Mouse (Mus musculus) embryonic facial prominence, embryonic 13.5 days (tissue): ENCODE data around the gene Gckr. TPM values are rescaled to one million over a fixed set of nuclear protein-coding genes. Genes with fewer than 3 reads are reported as not detected.

Source experiments
- ATAC-seq: fragments of 200-750 bp; cut with Nextera tagmentation; 2 replicates; pipeline ENCODE4 v1.8.0; 2017; ENCODE audit warnings: low read depth; ENCODE audit not compliant: insufficient number of reproducible peaks, insufficient read depth, low FRiP score, low TSS enrichment
- H3K27ac ChIP-seq: fragments of 300-500 bp; sonication (generic); 2 replicates; pipeline ENCODE4 v1.5.1; 2015; ENCODE audit warnings: moderate library complexity, mild to moderate bottlenecking, inconsistent platforms
- H3K27me3 ChIP-seq: fragments of 300-500 bp; sonication (generic); 2 replicates; pipeline ENCODE4 v1.6.1; 2015; ENCODE audit warnings: mild to moderate bottlenecking, inconsistent platforms
- H3K36me3 ChIP-seq: fragments of 300-500 bp; sonication (generic); 2 replicates; pipeline ENCODE4 v1.6.1; 2015; ENCODE audit warnings: mild to moderate bottlenecking, inconsistent platforms
- H3K4me1 ChIP-seq: fragments of 300-500 bp; sonication (generic); 2 replicates; pipeline ENCODE4 v1.6.1; 2015; ENCODE audit warnings: inconsistent platforms
- H3K4me2 ChIP-seq: fragments of 300-500 bp; sonication (generic); 2 replicates; pipeline ENCODE4 v1.6.1; 2015; ENCODE audit warnings: moderate library complexity, mild to moderate bottlenecking, inconsistent platforms
- H3K4me3 ChIP-seq: fragments of 300-500 bp; sonication (generic); 2 replicates; pipeline ENCODE4 v1.5.1; 2015; ENCODE audit warnings: mild to moderate bottlenecking, inconsistent platforms
- H3K9ac ChIP-seq: fragments of 300-500 bp; sonication (generic); 2 replicates; pipeline ENCODE4 v1.6.1; 2015; ENCODE audit warnings: mild to moderate bottlenecking, inconsistent platforms
- H3K9me3 ChIP-seq: fragments of 300-500 bp; sonication (generic); 2 replicates; pipeline ENCODE4 v1.6.1; 2016; ENCODE audit warnings: inconsistent platforms
- WGBS: fragments of 180-500 bp; shearing (Covaris S2); methylation state at CpG from one replicate; pipeline ENCODE4 v1.1.7; 2015; ENCODE audit warnings: mixed read lengths; 5-methylcytosine and 5-hydroxymethylcytosine counted together
- polyA plus RNA-seq: library from polyadenylated mRNA; unstranded; fragments of >200 nt; fragmentation: Nextera tagmentation; extraction: Ambion mirVana; gene quantifications from 2 replicates; pipeline ENCODE4 v1.2.1, GENCODE M21; 2015

Gene Gckr
- polyA plus RNA-seq, 1 experiment from 2014 or later, result 0.79 TPM

DNA sequence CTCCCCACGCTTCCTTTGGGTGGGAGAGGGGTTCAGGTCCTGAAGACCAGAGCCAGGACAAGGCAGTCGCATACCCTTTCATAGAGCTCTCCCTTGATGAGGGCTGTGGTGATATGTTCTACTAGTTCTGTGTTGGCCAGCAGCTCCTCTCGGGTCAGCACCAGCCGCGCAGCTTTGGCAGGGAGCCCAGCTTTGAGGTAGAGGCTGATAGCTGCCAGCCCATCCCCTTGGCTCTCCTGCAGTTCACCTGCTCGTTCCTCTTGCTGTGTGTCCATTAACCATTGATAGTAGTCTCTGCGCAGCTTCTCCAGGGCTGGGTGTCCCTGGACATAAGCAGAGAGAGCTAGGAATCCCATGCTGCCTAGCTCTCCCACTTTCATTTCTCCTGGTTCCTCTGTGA lies 31.1 kb upstream of the Gckr start:
- Histone ChIP-seq H3K27me3 (no peaks in the 10 kb centered on the region), H3K36me3 (peaks cover 97% of the 10 kb centered on the region), H3K27ac (no peak overlapping the region), H3K9ac (no peak overlapping the region), H3K9me3 (no peaks in the 10 kb centered on the region), H3K4me3 (no peak overlapping the region), H3K4me1 (no peaks in the 10 kb centered on the region), H3K4me2 (no peak overlapping the region)
- no peak for ATAC-seq
- 93% methylated on average over 7 of the region's 7 CpGs for WGBS

DNA sequence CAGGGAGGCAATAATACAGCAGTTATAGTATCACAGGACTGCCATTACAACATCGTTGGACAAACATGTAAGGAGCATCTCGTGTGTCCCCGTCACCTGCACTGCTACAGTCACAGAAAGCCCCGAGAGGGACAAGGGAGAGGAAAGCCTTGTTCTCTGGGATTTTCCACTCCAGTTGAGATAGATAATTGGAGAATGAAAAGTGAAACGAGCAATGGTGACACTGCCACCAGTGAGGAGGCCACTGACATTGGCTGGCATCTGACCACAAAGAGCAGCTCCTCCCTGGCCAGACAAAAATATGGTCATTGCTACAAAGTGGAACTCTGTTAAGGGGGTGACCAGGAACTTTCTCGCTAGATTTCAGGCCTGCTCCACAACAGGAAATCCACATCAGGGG lies 29.6 kb upstream of the Gckr start:
- Histone ChIP-seq H3K9ac (no peak overlapping the region), H3K36me3 (peaks cover 94% of the 10 kb centered on the region)
- 78% methylated on average over 6 of the region's 6 CpGs for WGBS

DNA sequence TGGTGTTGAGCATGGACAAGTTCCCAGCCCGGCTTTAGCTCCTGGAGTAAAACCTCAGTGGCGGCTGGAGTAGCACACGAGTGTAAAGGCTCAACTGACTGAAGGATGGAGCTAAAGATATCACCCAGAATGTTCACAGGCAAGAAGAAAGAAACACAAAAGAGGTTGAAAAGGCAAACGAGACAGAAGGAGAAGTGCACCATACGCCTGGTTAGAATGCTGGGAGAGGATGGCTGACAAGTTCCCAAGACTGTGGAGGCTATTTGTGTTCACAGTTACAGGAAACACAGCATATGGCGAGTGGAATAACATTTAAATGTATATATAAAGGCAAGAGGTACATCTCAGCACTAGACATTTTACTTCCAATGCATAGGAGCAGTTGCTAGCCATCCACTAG lies 24.2 kb upstream of the Gckr start:
- Histone ChIP-seq H3K36me3 (peaks cover 83% of the 10 kb centered on the region), H3K4me3 (no peak overlapping the region)

More for the DNA sequence above, 29.6 kb upstream of the Gckr start:
- ATAC-seq, result no peak
- no peak overlapping the region for H3K4me3 ChIP-seq
- no peaks in the 10 kb centered on the region for H3K9me3 ChIP-seq
- no peaks in the 10 kb centered on the region for H3K4me1 ChIP-seq
- H3K27ac ChIP-seq, result no peak overlapping the region
- no peaks in the 10 kb centered on the region for H3K27me3 ChIP-seq
- no peak overlapping the region for H3K4me2 ChIP-seq

DNA sequence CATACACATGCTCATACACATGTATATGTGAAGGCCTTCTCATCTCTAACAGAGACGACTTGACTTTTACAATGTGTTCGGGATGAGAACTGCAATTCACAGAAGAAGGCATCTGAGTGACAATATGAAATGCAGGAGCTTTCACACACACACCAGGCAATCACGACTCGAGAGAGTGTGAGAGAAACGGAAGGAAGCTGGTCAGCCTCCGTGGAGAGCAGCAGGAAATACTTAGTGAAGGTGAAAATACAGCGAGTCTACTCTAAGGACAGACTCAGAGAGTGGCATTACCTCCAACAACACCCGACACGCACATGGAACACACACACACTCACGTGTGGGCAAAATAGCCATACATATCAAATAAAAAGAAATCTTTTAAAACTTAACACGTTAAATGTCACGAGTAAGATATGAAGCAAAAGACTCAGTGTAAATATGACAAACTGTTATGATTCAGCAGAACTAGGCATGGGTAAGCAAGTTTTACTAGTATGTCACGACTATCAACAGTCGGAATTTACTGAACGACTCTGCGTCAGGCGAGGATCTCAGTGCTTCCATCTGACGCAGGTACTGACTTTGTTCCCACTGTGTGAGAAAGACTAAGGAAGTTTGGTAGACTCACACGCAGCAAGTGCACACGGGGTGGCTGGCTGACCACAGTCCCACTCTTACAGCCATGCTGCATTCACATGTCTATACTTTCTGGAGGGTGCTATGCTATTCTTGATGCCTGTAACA lies 17.8 kb upstream of the Gckr start:
- no peaks in the 10 kb centered on the region for H3K4me1 ChIP-seq
- no peak overlapping the region for H3K4me2 ChIP-seq
- H3K36me3 ChIP-seq, result peaks cover 90% of the 10 kb centered on the region

More for the DNA sequence above, 24.2 kb upstream of the Gckr start:
- 87% methylated on average over 6 of the region's 6 CpGs for WGBS
- Histone ChIP-seq H3K4me1 (no peaks in the 10 kb centered on the region), H3K9ac (no peak overlapping the region), H3K9me3 (no peaks in the 10 kb centered on the region), H3K4me2 (no peak overlapping the region), H3K27me3 (no peaks in the 10 kb centered on the region), H3K27ac (no peak overlapping the region)
- ATAC-seq, result no peak

DNA sequence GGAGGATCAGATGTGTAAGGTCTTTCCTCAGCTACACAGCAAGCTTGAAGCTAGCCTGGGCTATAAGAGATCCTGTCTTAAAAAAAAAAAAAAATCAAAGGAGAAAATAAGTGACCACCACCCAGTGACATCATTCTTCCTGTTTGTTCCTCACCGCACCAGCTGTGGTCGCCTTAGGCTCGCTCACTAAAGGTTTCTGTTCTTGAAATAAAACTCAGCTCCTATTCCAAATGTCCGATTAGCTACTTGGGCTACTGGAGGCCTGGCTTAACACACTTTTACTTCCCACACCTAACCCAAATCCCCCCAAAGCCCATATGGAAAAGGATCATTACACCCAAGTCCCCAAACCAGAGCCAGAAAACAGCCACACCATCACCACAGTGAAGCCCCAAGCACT lies 9.0 kb upstream of the Gckr start:
- no peak overlapping the region for H3K9ac ChIP-seq
- no peak overlapping the region for H3K4me3 ChIP-seq
- peaks cover 49% of the 10 kb centered on the region for H3K36me3 ChIP-seq
- no peak for ATAC-seq
- peaks cover 23% of the 10 kb centered on the region for H3K4me1 ChIP-seq
- H3K9me3 ChIP-seq, result no peaks in the 10 kb centered on the region
- no peak overlapping the region for H3K27ac ChIP-seq
- no peaks in the 10 kb centered on the region for H3K27me3 ChIP-seq
- H3K4me2 ChIP-seq, result no peak overlapping the region
- WGBS, result 82% methylated on average over 4 of the region's 4 CpGs

More for the DNA sequence above, 17.8 kb upstream of the Gckr start:
- H3K9me3 ChIP-seq, result no peaks in the 10 kb centered on the region
- no peak for ATAC-seq
- 85% methylated on average over 20 of the region's 20 CpGs for WGBS
- H3K4me3 ChIP-seq, result no peak overlapping the region
- no peaks in the 10 kb centered on the region for H3K27me3 ChIP-seq
- no peak overlapping the region for H3K27ac ChIP-seq
- H3K9ac ChIP-seq, result no peak overlapping the region

DNA sequence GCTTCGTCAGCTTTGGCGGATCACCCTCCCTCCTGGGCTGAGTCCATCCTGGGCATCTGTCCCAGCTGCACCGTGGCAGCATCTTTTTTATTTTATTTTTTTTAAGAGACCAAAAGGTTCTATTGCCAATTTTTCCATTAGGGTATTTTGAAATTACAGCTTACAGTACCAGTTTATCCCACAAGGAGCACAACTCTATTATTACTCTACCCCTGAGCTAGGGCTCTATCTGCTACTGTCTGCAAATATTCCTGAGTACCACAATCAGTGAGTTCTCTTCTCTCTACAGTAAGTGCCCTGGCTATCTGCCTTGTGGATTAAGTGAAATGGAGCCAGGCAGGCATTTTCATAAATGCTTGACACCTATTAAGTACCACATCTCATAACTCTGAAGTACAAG lies 8.6 kb upstream of the Gckr start:
- Histone ChIP-seq H3K9ac (no peak overlapping the region), H3K27me3 (no peaks in the 10 kb centered on the region), H3K9me3 (no peaks in the 10 kb centered on the region), H3K27ac (no peak overlapping the region), H3K4me2 (no peak overlapping the region), H3K4me3 (no peak overlapping the region), H3K36me3 (peaks cover 49% of the 10 kb centered on the region), H3K4me1 (peaks cover 23% of the 10 kb centered on the region)
- WGBS, result 78% methylated on average over 3 of the region's 3 CpGs
- no peak for ATAC-seq

DNA sequence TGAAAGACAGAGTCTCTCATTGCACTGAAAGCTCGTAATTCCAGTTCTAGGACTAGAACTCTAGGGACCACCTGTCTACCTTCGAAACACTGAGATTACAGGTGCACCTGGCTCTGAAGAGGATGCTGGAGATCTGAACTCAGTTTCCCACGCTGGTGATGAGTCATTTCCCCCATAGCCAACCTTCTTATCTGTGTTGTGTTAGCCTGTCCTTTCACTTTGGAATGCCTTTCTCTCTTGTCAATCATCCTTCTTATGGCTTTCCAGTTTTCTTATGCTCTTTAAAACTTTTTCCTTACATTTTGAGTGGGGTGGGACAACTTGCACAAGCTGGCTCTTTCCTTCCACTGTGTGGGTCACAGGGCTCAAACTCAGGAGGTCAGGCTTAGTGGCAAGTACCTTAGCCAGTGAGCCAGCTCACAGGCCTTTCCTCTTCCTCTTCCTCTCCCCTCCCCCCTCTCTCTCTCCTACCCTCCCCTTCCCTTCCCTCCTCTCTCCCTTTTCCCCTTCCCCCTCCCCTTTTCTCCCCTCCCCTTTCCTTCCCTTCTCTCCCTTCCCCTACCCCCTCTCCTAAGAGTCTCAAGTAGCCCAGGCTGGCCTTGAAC lies 7.5 kb upstream of the Gckr start:
- Histone ChIP-seq H3K27me3 (no peaks in the 10 kb centered on the region), H3K36me3 (peaks cover 45% of the 10 kb centered on the region), H3K9ac (peak overlapping the region; percentile 73; the same call in 1 of the 2 replicates), H3K4me3 (peak overlapping the region; percentile 50), H3K4me2 (peak overlapping the region; percentile 69), H3K9me3 (no peaks in the 10 kb centered on the region), H3K4me1 (peaks cover 34% of the 10 kb centered on the region), H3K27ac (no peak overlapping the region)
- WGBS, result 80% methylated on average over 3 of the region's 3 CpGs
- no peak for ATAC-seq

DNA sequence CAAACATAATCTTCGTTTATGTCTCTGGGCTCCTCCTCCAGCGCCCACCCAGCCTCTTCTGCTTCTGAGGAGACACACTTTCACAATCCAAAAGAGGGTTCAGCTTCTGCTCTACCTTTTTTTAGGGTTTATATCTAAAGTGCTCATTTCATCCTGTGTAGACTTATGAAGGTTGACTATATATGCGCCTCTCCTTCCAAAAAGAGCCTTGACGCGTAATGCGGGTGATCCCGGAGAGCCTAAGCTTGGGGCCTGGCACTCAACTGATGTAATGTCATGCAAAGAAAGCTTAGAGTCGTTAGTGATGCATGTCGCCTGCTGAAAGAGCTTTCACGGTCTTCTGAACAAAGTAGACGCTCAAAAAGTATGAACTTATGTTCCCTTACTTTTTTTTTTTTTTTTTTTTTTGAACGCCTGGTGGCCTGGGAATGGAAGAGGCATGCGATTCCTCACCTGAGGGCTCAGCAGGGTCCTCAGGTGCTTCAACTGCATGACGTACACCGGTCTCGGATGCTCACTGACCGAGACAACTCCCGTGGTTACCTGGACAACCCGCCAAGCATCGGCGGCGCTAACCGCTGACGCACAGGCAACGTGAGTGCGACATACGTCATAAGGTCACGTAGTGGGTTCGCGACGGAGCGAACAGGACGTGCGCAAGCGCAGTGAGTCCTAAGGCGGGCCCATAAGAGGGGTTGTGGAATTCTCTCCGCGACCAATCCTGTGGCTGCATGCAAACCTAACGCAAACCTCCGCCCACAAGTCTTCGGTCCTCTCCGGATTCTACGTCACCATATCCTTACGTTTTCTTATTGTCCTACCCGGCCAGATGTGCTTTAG lies 6.5 kb upstream of the Gckr start, which contains the start of gene Ift172:
Gene Ift172, minus strand, starts transcription at position 596 of the 840 bp plus-strand sequence.
- no peaks in the 10 kb centered on the region for H3K9me3 ChIP-seq
- no peaks in the 10 kb centered on the region for H3K27me3 ChIP-seq
- WGBS, result 2% methylated on average over 45 of the region's 45 CpGs
- H3K27ac ChIP-seq, result peak within 1 kb of the TSS; percentile 89
- peak within 1 kb of the TSS; percentile 73 for H3K9ac ChIP-seq
- H3K4me1 ChIP-seq, result peaks cover 38% of the 10 kb centered on the region
- ATAC-seq, result peak; percentile 90
- peaks cover 34% of the 10 kb centered on the region for H3K36me3 ChIP-seq
- H3K4me2 ChIP-seq, result peak within 1 kb of the TSS; percentile 69
- H3K4me3 ChIP-seq, result peak within 1 kb of the TSS; percentile 50

DNA sequence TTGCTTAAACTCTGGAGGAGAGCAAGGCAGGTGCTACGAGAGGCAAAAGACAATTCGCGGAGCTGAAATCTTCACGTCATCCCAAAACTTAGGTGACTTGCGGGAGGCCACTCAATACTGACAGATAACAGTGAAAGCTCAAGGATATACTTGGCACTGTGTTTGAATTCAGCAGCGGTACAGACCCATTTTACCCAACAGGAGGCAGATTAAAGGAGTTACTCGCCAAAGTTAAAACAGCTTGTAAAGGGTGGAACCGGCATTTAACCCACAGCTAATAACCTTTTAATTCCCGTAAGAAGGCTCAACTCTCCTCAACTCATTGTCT lies 5.9 kb upstream of the Gckr start:
- WGBS, result 3% methylated on average over 9 of the region's 9 CpGs
- Histone ChIP-seq H3K4me1 (peaks cover 38% of the 10 kb centered on the region), H3K9me3 (no peaks in the 10 kb centered on the region), H3K4me3 (peak overlapping the region; percentile 50), H3K36me3 (peaks cover 29% of the 10 kb centered on the region), H3K4me2 (peak overlapping the region; percentile 69), H3K27me3 (no peaks in the 10 kb centered on the region), H3K27ac (peak overlapping the region; percentile 89), H3K9ac (peak overlapping the region; percentile 62)
- no peak for ATAC-seq

DNA sequence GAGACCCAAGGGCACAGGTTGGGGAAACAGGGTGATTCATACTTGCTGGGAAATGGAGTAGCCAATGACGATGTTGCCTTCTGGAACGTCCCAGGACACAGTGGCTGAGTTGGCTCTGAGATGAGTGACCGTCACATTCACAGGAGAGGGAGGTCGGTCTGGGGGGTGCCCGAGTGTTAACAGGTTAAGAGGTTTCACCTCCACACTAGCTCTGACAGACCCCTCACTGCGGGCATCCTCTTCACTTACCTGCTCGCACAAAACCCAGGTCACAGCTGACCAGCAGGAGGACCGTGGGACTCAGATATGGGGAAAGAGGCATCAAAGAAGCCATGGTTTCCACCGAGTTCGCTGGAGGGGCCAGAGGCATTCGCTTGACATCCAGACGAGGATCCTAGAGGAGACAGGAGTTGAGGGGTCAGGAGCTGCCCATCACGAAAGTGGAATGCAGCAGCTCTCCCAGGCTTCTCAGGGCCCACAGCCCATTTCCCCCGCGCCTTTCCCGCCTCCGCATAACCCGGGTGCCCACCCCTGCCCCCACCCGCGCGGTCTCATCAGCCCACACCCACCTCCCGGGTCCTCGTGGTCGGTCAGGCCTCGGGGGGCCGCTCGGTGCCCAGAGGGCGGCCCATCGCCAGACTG lies 2.2 kb upstream of the Gckr start:
- ATAC-seq, result peak; percentile 29; the same call in 1 of the 2 replicates
- WGBS, result 3% methylated on average over 29 of the region's 29 CpGs
- H3K9ac ChIP-seq, result peak overlapping the region; percentile 98
- H3K4me2 ChIP-seq, result peak overlapping the region; percentile 87
- peak overlapping the region; percentile 68 for H3K27ac ChIP-seq
- no peaks in the 10 kb centered on the region for H3K9me3 ChIP-seq
- H3K4me1 ChIP-seq, result peaks cover 33% of the 10 kb centered on the region
- 0 out of 2 replicates have a peak, but pooled peaks cover 3% of the 10 kb centered on the region for H3K27me3 ChIP-seq
- H3K4me3 ChIP-seq, result peak overlapping the region; percentile 98
- peaks cover 20% of the 10 kb centered on the region for H3K36me3 ChIP-seq

DNA sequence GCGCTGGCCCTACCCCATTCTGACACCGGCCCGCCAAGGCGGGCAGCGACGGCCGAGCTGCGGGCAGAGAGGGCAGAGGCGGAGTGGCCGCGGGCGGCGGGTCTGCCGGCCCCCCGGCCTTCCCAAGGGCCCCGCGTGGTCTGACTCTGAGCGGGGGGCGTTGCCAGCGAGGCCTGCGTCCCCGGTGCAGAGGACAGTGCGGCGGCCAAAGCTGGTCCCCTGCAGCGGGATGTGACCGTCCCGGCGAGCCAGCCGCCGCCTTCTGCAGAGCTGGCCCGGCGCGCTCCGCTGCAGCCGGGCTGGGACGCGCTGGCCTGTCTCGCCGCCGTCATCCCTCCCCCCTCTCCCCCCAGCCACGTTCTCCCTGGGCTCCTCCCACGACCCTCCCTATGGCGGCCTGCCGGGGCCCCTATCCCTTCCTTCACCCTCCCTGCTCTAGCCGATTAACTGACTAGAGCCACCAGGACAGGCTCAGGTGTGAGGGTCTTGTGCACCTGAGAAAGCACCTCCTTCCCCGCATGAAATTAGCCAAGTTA lies 1.6 kb upstream of the Gckr start, which contains the start of gene Fndc4:
Gene Fndc4, minus strand, starts transcription at position 475 of the 536 bp plus-strand sequence.
- 1% methylated on average over 46 of the region's 46 CpGs for WGBS

More for the DNA sequence above, 1.6 kb upstream of the Gckr start, which contains the start of gene Fndc4:
- peak within 1 kb of the TSS; percentile 87 for H3K4me2 ChIP-seq
- H3K4me3 ChIP-seq, result peak within 1 kb of the TSS; percentile 98
- H3K9ac ChIP-seq, result peak within 1 kb of the TSS; percentile 98
- H3K4me1 ChIP-seq, result peaks cover 30% of the 10 kb centered on the region
- 0 out of 2 replicates have a peak, but pooled peaks cover 3% of the 10 kb centered on the region for H3K27me3 ChIP-seq
- H3K36me3 ChIP-seq, result peaks cover 20% of the 10 kb centered on the region
- H3K27ac ChIP-seq, result peak within 1 kb of the TSS; percentile 68
- peak; percentile 75; the same call in 1 of the 2 replicates for ATAC-seq
- no peaks in the 10 kb centered on the region for H3K9me3 ChIP-seq
